Mouse (Mus musculus) gastrocnemius, postnatal 14 days (tissue): Measurements from ENCODE around the gene Hist1h4i. TPM values are rescaled to one million over a fixed set of nuclear protein-coding genes. Genes with fewer than 3 reads are reported as not detected.

Experiments
- DNase-seq: peaks from one replicate; pipeline ENCODE4 v3.0.0; 2021; ENCODE audit warnings: mixed read lengths
- intact Hi-C: fragments of 180-260 bp; cut with DNase I; formaldehyde crosslinking; loops from one replicate; pipeline ENCODE4 v1.15.1; 2025; ENCODE audit warnings: low total_unique reads
- microRNA-seq, 2 experiments: library from miRNA; unstranded; fragments of <30 nt; microRNA quantifications; one replicate each; pipeline ENCODE4 v1.2.0; 2021
- total RNA-seq, 2 experiments: library from RNA; stranded (reverse); gene quantifications; 2 replicates each; pipeline ENCODE4 v1.2.3; 2021

Hist1h4i gene
- total RNA-seq, 2 experiments from 2014 or later = 46.4 to 49.7 TPM

GRCm38 (mm10) chr13:21996101-21996839 is 44.9 kb downstream of the Hist1h4i start:
- intact Hi-C loops = no loop called here

GRCm38 (mm10) chr13:21995331-21995914 is 45.7 kb downstream of the Hist1h4i start:
- intact Hi-C loops = no loop called here
- no peak for DNase-seq

More at GRCm38 (mm10) chr13:21996101-21996839, 44.9 kb downstream of the Hist1h4i start:
- DNase-seq = no peak

GRCm38 (mm10) chr13:21994896-21995295 is 46.3 kb downstream of the Hist1h4i start:
- intact Hi-C loops = no loop called here
- DNase-seq = no peak

GRCm38 (mm10) chr13:21993957-21994738 is 47.0 kb downstream of the Hist1h4i start:
- DNase-seq = no peak
- intact Hi-C loops = no loop called here

GRCm38 (mm10) chr13:21992550-21992949 is 48.6 kb downstream of the Hist1h4i start:
- DNase-seq = no peak
- intact Hi-C loops = no loop called here

Small RNA genes within 50 kb of the gene (microRNA-seq; reads per million reads assigned to microRNA genes)
- gene Gm26300 (0 reads per million in 2 experiments), gene Gm44390 (0 reads per million in 2 experiments), gene Gm44486 (0 reads per million in 2 experiments)

Other genes starting within 250 kb of the Hist1h4i start
- gene Hist1h2bq, start 231.2 kb downstream of the Hist1h4i start, total RNA-seq = 10 to 100 TPM; 58.2 to 75.5 TPM
- gene Hist1h2ao, start 230.9 kb downstream of the Hist1h4i start, total RNA-seq = 10 to 100 TPM; 67.5 to 87.1 TPM
- gene Hist1h4m, start 229.6 kb downstream of the Hist1h4i start, total RNA-seq = 100 to 1,000 TPM; 150 to 154 TPM
- gene Hist1h4n, start 209.2 kb downstream of the Hist1h4i start, total RNA-seq = 10 to 100 TPM; 26.8 to 27.2 TPM
- gene Hist1h2ap, start 207.9 kb downstream of the Hist1h4i start, total RNA-seq = 10 to 100 TPM; 29.4 to 69.3 TPM
- gene Hist1h2br, start 207.6 kb downstream of the Hist1h4i start, total RNA-seq = 10 to 100 TPM; 57.8 to 74.3 TPM
- under 1 TPM; 0.33 to 0.38 TPM for gene Zfp184, start 96.3 kb downstream of the Hist1h4i start, total RNA-seq
- gene Pom121l2, start 60.2 kb downstream of the Hist1h4i start, total RNA-seq = not detected
- not detected for gene Prss16, start 31.6 kb downstream of the Hist1h4i start, total RNA-seq
- gene Hist1h2ah, start 5.8 kb downstream of the Hist1h4i start, total RNA-seq = 10 to 100 TPM; 45.8 to 69.2 TPM
- 10 to 100 TPM; 80.3 to 90.2 TPM for gene Hist1h2bk, start 5.5 kb downstream of the Hist1h4i start, total RNA-seq
- gene Hist1h2ag, start 1.6 kb upstream of the Hist1h4i start, total RNA-seq = 10 to 100 TPM; 40.6 to 42.0 TPM
- 10 to 100 TPM; 41.8 to 44.7 TPM for gene Hist1h2bj, start 1.9 kb upstream of the Hist1h4i start, total RNA-seq
- gene Vmn1r188, start 43.1 kb upstream of the Hist1h4i start, total RNA-seq = not detected
- not detected for gene Vmn1r189, start 64.5 kb upstream of the Hist1h4i start, total RNA-seq
- gene Vmn1r191, start 142.6 kb upstream of the Hist1h4i start, total RNA-seq = not detected
- not detected for gene Vmn1r192, start 149.8 kb upstream of the Hist1h4i start, total RNA-seq
- not detected for gene Vmn1r193, start 181.8 kb upstream of the Hist1h4i start, total RNA-seq
- not detected for gene Vmn1r194, start 202.9 kb upstream of the Hist1h4i start, total RNA-seq
- gene Vmn1r195, start 229.2 kb upstream of the Hist1h4i start, total RNA-seq = not detected
- not detected for gene Vmn1r196, start 248.6 kb upstream of the Hist1h4i start, total RNA-seq